Mouse (Mus musculus): ENCODE measurements at regions not wholly inside any gene's neighbourhood (a gene's known extent, or its start where the extent isn't known, plus 50 kb on each side); places are given as distances from the start of the nearest gene placed in this dataset.

DNA sequence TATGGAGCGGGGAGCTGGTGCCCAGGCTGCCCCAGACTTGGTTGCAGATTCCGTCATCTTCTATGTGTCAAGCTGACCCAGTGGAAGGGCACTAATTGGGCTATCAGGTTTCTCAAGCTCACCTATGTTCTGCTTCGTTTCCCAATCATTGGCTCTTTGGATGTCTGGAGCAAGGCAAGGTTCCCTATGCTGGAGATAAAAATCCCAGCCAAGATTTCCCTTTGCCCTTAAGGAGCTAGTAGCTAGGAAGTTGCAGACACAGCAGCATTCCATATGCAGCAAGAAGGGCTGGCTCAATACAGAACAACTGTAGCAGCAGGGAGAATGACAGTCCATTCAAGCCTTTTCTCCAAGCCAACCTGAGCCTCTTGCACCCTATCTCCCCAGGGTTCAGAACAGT is 159.2 kb upstream of the Zfp706 start:
- 69% methylated on average over 3 of the region's 3 CpGs for WGBS
- no peak overlapping the region for H3K9ac ChIP-seq (ENCODE audit: low read depth, low read length)
- no peak overlapping the region for H3K4me3 ChIP-seq (ENCODE audit: low read depth, low read length)
- H3K4me1 ChIP-seq (replicated peaks; ENCODE audit: control insufficient read depth, insufficient read depth, low read length): no peaks in the 10 kb centered on the region
- no peaks in the 10 kb centered on the region for H3K9me3 ChIP-seq (ENCODE audit: control insufficient read depth)
- no peak overlapping the region for H3K27ac ChIP-seq (ENCODE audit: low read depth, low read length)
- TF ChIP-seq CTCF (IDR thresholded peaks at IDR 0.05; ENCODE audit: low read depth): no peak
- ATAC-seq: peak; percentile 54
- no peaks in the 10 kb centered on the region for H3K36me3 ChIP-seq (ENCODE audit: control insufficient read depth, insufficient read depth)
- no peaks in the 10 kb centered on the region for H3K27me3 ChIP-seq (replicated peaks; ENCODE audit: control insufficient read depth, insufficient read depth, low read length)
- peak overlapping the region; percentile 48 for H3K4me2 ChIP-seq (replicated peaks; ENCODE audit: low read depth)

DNA sequence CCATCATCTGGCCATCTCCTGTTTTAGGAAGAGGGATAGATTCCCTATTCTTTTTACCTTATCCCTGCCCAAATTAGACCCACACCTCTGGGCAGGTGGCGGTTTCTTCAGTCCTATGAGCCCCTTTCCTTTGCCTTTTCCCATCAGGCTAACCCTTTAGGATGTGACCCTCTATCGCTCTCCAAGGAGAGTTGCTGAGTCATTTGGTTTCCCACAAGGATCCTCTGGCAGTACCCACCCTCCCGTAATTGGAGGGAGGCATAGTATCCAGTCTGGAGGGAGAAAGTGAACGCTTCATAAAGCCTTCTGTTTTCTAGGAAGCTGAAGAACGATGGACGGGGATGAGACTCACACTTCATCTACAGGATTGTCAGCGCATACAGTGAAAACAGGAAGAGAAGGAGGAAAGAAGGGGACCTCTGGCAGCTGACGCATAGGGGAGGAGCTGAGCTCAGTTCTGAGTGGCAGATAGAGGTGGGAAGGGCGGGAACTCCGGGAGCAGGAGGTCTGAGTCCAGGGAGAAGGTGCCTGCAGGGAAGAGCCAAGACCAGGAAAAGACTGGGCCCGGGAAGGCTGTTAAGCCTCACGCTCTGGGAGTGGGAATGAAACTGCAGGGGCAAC is 158.4 kb upstream of the Zfp706 start:
- TF ChIP-seq CTCF (IDR thresholded peaks at IDR 0.05; ENCODE audit: low read depth): no peak
- no peak overlapping the region for H3K4me3 ChIP-seq (ENCODE audit: low read depth, low read length)
- 15% methylated on average over 12 of the region's 12 CpGs for WGBS

DNA sequence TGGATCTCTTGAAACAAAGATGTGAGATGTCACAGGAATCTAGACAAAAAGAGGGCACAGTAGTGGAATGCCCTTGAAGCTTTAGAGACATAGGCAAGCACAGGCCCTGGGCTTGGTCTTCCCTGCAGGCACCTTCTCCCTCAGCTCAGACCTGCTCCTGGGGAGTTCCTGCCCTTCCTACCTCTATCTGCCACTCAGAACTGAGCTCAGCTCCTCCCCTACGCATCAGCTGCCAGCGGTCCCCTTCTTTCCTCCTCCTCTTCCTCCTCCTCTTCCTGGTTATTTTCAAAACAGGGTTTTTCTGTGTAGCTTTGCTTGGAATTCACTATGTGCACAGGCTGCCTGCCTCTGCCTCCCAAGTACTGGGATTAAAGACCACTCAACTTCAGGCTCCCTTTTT is 157.6 kb upstream of the Zfp706 start:
- H3K4me3 ChIP-seq (ENCODE audit: low read depth, low read length): no peak overlapping the region
- no peaks in the 10 kb centered on the region for H3K4me1 ChIP-seq (replicated peaks; ENCODE audit: control insufficient read depth, insufficient read depth, low read length)
- H3K9me3 ChIP-seq (ENCODE audit: control insufficient read depth): no peaks in the 10 kb centered on the region
- H3K27ac ChIP-seq (ENCODE audit: low read depth, low read length): no peak overlapping the region
- no peaks in the 10 kb centered on the region for H3K36me3 ChIP-seq (ENCODE audit: control insufficient read depth, insufficient read depth)
- H3K27me3 ChIP-seq (replicated peaks; ENCODE audit: control insufficient read depth, insufficient read depth, low read length): no peaks in the 10 kb centered on the region
- TF ChIP-seq CTCF (IDR thresholded peaks at IDR 0.05; ENCODE audit: low read depth): no peak
- no peak overlapping the region for H3K9ac ChIP-seq (ENCODE audit: low read depth, low read length)
- no peak for ATAC-seq
- WGBS: 68% methylated on average over 2 of the region's 2 CpGs
- no peak overlapping the region for H3K4me2 ChIP-seq (replicated peaks; ENCODE audit: low read depth)

More for the DNA sequence above, 158.4 kb upstream of the Zfp706 start:
- Histone ChIP-seq H3K9me3 (ENCODE audit: control insufficient read depth) (no peaks in the 10 kb centered on the region), H3K36me3 (ENCODE audit: control insufficient read depth, insufficient read depth) (no peaks in the 10 kb centered on the region), H3K4me2 (replicated peaks; ENCODE audit: low read depth) (peak overlapping the region; percentile 48), H3K27ac (ENCODE audit: low read depth, low read length) (no peak overlapping the region), H3K9ac (ENCODE audit: low read depth, low read length) (no peak overlapping the region), H3K4me1 (replicated peaks; ENCODE audit: control insufficient read depth, insufficient read depth, low read length) (no peaks in the 10 kb centered on the region), H3K27me3 (replicated peaks; ENCODE audit: control insufficient read depth, insufficient read depth, low read length) (no peaks in the 10 kb centered on the region)
- peak; percentile 92 for ATAC-seq

GRCm38 (mm10) chr15:37164191-37165135 is 156.9 kb upstream of the Zfp706 start:
- 54% methylated on average over 15 of the region's 15 CpGs for WGBS
- Histone ChIP-seq H3K4me2 (replicated peaks; ENCODE audit: low read depth) (no peak overlapping the region), H3K9ac (ENCODE audit: low read depth, low read length) (no peak overlapping the region), H3K27me3 (replicated peaks; ENCODE audit: control insufficient read depth, insufficient read depth, low read length) (no peaks in the 10 kb centered on the region), H3K4me3 (ENCODE audit: low read depth, low read length) (no peak overlapping the region), H3K27ac (ENCODE audit: low read depth, low read length) (no peak overlapping the region), H3K4me1 (replicated peaks; ENCODE audit: control insufficient read depth, insufficient read depth, low read length) (no peaks in the 10 kb centered on the region), H3K36me3 (ENCODE audit: control insufficient read depth, insufficient read depth) (no peaks in the 10 kb centered on the region), H3K9me3 (ENCODE audit: control insufficient read depth) (no peaks in the 10 kb centered on the region)
- no peak for TF ChIP-seq CTCF (IDR thresholded peaks at IDR 0.05; ENCODE audit: low read depth)
- ATAC-seq: no peak

- H3K9ac ChIP-seq (ENCODE audit: low read depth, low read length): no peak overlapping the region
- no peak for TF ChIP-seq CTCF (IDR thresholded peaks at IDR 0.05; ENCODE audit: low read depth)
- no peak overlapping the region for H3K4me3 ChIP-seq (ENCODE audit: low read depth, low read length)
- ATAC-seq: no peak
- H3K4me2 ChIP-seq (replicated peaks; ENCODE audit: low read depth): no peak overlapping the region
- 77% methylated on average over 4 of the region's 4 CpGs for WGBS
- no peaks in the 10 kb centered on the region for H3K4me1 ChIP-seq (replicated peaks; ENCODE audit: control insufficient read depth, insufficient read depth, low read length)
- no peaks in the 10 kb centered on the region for H3K9me3 ChIP-seq (ENCODE audit: control insufficient read depth)
- no peak overlapping the region for H3K27ac ChIP-seq (ENCODE audit: low read depth, low read length)
- no peaks in the 10 kb centered on the region for H3K36me3 ChIP-seq (ENCODE audit: control insufficient read depth, insufficient read depth)
- no peaks in the 10 kb centered on the region for H3K27me3 ChIP-seq (replicated peaks; ENCODE audit: control insufficient read depth, insufficient read depth, low read length)
Observed at GRCm38 (mm10) chr15:37159956-37160355, 152.4 kb upstream of the Zfp706 start.

DNA sequence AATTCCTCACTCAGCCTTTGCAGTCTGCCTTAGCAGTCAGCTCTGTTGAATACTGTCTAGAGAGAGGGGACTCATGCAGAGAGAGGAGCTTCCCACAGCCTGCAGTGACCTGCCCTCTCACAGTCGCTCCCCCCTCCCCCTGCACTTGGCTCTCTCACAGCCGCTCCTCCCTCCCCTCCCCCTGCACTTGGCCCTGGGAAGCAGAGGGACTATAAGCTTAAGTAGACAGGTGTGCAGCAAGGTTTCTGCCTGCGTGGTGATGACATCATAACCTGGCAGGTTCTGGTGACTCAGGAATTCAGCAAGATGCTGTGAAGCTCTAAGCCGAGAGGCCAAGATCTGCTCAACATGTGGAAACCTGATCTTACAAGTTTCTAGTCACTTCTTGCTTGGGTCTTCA is 151.8 kb upstream of the Zfp706 start:
- H3K27ac ChIP-seq (ENCODE audit: low read depth, low read length): no peak overlapping the region
- peak; percentile 49; the same call in 1 of the 2 replicates for ATAC-seq
- 6% methylated on average over 4 of the region's 4 CpGs for WGBS
- H3K36me3 ChIP-seq (ENCODE audit: control insufficient read depth, insufficient read depth): no peaks in the 10 kb centered on the region
- H3K9me3 ChIP-seq (ENCODE audit: control insufficient read depth): no peaks in the 10 kb centered on the region
- H3K27me3 ChIP-seq (replicated peaks; ENCODE audit: control insufficient read depth, insufficient read depth, low read length): no peaks in the 10 kb centered on the region
- H3K9ac ChIP-seq (ENCODE audit: low read depth, low read length): no peak overlapping the region
- no peak for TF ChIP-seq CTCF (IDR thresholded peaks at IDR 0.05; ENCODE audit: low read depth)
- no peak overlapping the region for H3K4me2 ChIP-seq (replicated peaks; ENCODE audit: low read depth)
- no peaks in the 10 kb centered on the region for H3K4me1 ChIP-seq (replicated peaks; ENCODE audit: control insufficient read depth, insufficient read depth, low read length)
- H3K4me3 ChIP-seq (ENCODE audit: low read depth, low read length): no peak overlapping the region
